Mouse (Mus musculus) megakaryocyte, embryonic 14.5 days (primary cell): ENCODE measurements around the gene Lcn12. TPM values are rescaled to one million over a fixed set of nuclear protein-coding genes. Genes with fewer than 3 reads are reported as not detected.

Experiments
- H3K27me3 ChIP-seq: replicated peaks from 2 replicates; pipeline ENCODE3; 2012; ENCODE audit warnings: inconsistent platforms
- H3K36me3 ChIP-seq: replicated peaks from 2 replicates; pipeline ENCODE3; 2012; ENCODE audit warnings: low read length, inconsistent platforms, mixed read lengths
- H3K4me1 ChIP-seq: 2 replicates; pipeline ENCODE4 v1.6.1; 2012; ENCODE audit warnings: inconsistent platforms
- H3K4me3 ChIP-seq: replicated peaks from 2 replicates; pipeline ENCODE3; 2012; ENCODE audit warnings: moderate library complexity, mild to moderate bottlenecking, inconsistent platforms
- H3K9me3 ChIP-seq: 2 replicates; pipeline ENCODE4 v1.6.1; 2012; ENCODE audit warnings: inconsistent platforms
- FLI1 ChIP-seq: IDR thresholded peaks from 2 replicates; pipeline ENCODE4 v1.6.1; 2012; ENCODE audit warnings: low read length, inconsistent platforms, mixed read lengths
- GATA1 ChIP-seq: IDR thresholded peaks from 3 replicates; pipeline ENCODE4 v1.6.1; 2012; ENCODE audit warnings: mixed read lengths, low read length, inconsistent platforms, borderline replicate concordance
- polyA plus RNA-seq: library from polyadenylated mRNA; stranded (reverse); fragments of >175 nt; gene quantifications from 2 replicates; pipeline ENCODE4 v1.2.3, GENCODE M21; 2012; ENCODE audit warnings: low replicate concordance; ENCODE audit not compliant: insufficient read depth

Gene Lcn12
- not detected in 2 replicates for polyA plus RNA-seq

DNA sequence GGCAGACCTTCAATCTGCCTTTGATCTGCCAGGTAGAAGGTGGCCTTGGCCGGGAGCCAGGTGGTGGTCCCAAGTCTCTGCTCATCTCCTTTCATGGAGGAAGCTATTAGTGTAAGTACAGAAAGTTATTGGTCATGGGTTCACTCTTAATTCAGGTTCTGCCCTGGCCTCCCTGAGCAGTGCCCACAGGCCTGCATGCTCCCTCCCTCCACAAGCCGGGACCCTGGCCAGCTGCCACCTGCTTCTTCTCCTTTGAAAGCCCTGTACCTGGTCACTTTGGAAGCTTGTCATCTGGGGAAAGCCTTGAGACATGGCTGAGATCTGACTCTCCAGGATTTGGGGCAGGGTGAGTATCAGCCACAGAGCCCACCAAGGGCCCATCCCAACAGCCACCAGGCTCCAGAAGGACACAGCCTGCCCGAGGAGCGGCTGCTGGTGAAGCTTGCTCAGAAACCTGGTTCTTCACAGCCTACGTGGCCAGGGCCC, at the start of gene Lcn12:
Gene Lcn12 (minus strand): TSS at position 436 of the 486 bp plus-strand sequence.
- no peak within 1 kb of the TSS for H3K4me3 ChIP-seq
- TF ChIP-seq GATA1 (no peak), FLI1 (no peak)

GRCm38 (mm10) chr2:25541644-25542367, 48.1 kb upstream of the Lcn12 start:
- Histone ChIP-seq H3K27me3 (no peaks in the 10 kb centered on the region), H3K9me3 (no peaks in the 10 kb centered on the region), H3K36me3 (peaks cover 68% of the 10 kb centered on the region), H3K4me3 (peak overlapping the region; percentile 42), H3K4me1 (peaks cover 52% of the 10 kb centered on the region)
- TF ChIP-seq GATA1 (no peak), FLI1 (no peak)

More for the DNA sequence above, at the start of gene Lcn12:
- Histone ChIP-seq H3K27me3 (peaks cover 50% of the 10 kb centered on the region), H3K36me3 (no peaks in the 10 kb centered on the region), H3K9me3 (no peaks in the 10 kb centered on the region), H3K4me1 (peaks cover 39% of the 10 kb centered on the region)

DNA sequence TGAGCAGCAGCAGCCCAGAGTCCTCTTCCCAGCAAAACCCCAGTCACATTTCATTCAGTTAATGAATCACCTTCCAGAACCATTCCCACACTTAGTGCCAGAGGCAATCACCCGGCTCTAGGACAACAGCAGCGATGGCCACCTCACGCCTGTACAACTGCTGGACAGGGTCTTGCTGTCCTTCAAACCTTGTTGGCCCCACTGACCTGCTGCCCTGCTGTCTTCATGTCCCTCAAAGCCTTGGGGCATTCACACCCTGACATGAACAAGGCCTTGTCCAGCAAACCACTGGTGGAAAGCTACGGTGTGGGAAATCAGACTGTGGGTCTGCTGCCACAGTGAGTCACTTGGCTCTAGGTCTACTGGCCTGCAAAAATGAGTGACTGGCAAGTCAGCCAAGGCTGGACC, 46.8 kb upstream of the Lcn12 start:
- Histone ChIP-seq H3K4me3 (no peak overlapping the region), H3K4me1 (peaks cover 43% of the 10 kb centered on the region), H3K36me3 (peaks cover 81% of the 10 kb centered on the region), H3K9me3 (no peaks in the 10 kb centered on the region), H3K27me3 (no peaks in the 10 kb centered on the region)
- TF ChIP-seq GATA1 (no peak), FLI1 (no peak)

DNA sequence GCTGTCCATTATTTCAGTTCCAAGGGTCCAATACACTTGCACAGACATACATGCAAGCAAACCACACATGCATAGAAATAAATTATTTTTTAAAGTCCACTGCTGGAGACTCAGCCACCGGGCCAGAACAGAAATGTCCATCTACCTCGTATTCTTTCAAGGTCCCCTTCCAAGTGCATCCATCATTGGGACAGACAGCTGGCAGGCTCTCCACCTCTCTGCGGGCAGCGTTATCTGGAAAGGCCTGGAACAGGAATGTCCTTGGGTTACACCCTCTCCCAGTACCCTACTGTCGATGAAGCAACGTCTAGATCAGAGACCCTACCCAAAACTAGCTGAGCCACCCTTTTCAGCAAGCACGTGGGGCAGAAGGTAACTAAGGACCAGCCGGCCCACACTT, 42.8 kb upstream of the Lcn12 start:
- H3K9me3 ChIP-seq, result no peaks in the 10 kb centered on the region
- H3K36me3 ChIP-seq, result peaks cover 87% of the 10 kb centered on the region
- no peak for TF ChIP-seq GATA1
- TF ChIP-seq FLI1, result no peak
- no peak overlapping the region for H3K4me3 ChIP-seq
- H3K27me3 ChIP-seq, result no peaks in the 10 kb centered on the region
- H3K4me1 ChIP-seq, result peaks cover 25% of the 10 kb centered on the region

DNA sequence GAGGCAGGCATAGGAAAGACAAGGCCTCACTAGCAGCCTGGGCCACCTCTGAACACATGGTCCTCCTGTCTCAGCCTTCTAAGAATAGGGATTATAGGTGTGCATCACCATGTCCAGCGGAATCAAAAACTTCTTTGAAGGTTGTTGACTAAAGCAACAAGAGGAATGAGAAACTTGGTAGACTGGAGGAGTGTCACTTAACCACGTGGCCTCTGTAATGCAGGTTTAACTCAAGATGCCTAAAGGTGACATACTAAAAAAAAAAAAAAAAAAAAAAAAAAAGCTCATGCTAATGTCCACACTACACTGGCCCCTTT, 41.1 kb upstream of the Lcn12 start:
- Histone ChIP-seq H3K4me3 (no peak overlapping the region), H3K4me1 (peaks cover 15% of the 10 kb centered on the region), H3K9me3 (no peaks in the 10 kb centered on the region), H3K27me3 (no peaks in the 10 kb centered on the region), H3K36me3 (peaks cover 93% of the 10 kb centered on the region)
- TF ChIP-seq FLI1 (no peak), GATA1 (no peak)

GRCm38 (mm10) chr2:25534178-25534865, 40.6 kb upstream of the Lcn12 start:
- Histone ChIP-seq H3K4me1 (peaks cover 10% of the 10 kb centered on the region), H3K27me3 (no peaks in the 10 kb centered on the region), H3K36me3 (peaks cover 93% of the 10 kb centered on the region), H3K4me3 (no peak overlapping the region), H3K9me3 (no peaks in the 10 kb centered on the region)
- TF ChIP-seq FLI1, result no peak
- no peak for TF ChIP-seq GATA1

DNA sequence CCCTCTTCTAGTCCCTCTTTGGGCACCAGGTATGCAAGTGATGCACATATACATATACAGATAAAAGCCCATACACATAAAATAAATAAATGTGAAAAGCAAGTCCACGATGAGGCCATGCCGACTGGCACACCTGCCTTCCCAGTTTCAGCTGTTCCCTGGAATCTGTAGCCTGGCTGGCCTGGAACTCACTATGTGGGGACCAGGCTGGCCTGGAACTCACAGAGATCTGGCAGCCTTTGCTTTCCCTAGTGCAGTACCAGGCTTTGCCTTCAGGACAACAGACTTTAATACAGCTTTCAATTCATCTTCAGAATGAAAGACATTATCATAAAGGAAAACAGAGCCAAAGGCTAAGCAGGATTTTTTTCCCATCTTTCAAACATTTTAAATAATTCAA, 40.0 kb upstream of the Lcn12 start:
- peaks cover 10% of the 10 kb centered on the region for H3K4me1 ChIP-seq
- H3K36me3 ChIP-seq, result peaks cover 93% of the 10 kb centered on the region
- no peaks in the 10 kb centered on the region for H3K27me3 ChIP-seq
- H3K4me3 ChIP-seq, result no peak overlapping the region
- no peaks in the 10 kb centered on the region for H3K9me3 ChIP-seq
- TF ChIP-seq FLI1 (no peak), GATA1 (no peak)

DNA sequence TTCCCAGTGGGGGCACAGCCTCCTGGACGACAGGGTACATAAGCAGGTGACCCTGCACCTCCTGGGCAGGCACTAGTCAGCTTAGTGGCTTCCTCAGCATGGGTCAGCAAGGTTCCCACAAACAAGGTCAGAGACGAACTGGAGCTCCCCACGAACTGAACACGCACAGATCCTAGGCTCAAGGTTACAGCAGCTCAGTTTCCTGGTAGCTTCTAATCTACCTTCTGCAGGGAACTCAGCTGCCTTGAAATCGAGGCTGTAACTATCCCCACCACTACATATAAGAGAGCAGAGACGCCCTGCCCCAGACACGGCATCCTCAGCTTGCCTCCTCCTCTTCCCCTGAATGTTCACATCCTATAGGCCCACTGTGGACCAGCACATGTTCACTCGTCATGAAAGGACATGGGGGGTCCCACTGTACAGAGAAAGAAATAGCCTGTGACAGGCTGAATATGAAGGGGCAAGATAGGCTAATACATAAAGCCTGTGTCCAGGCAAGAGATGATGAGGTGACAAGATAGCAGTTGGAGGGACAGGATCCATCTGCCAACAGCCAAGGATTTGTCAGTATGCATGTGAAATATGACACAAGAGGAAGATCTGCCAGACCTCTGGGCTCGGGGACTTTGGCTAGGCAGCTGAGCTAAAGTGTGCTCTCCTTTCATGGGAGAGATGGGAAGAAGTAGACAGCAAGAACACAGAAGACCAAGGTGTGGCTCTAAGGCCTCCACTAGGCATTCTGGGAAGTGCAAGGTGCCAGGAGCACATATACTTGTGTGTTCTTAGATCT, 33.0 kb upstream of the Lcn12 start:
- TF ChIP-seq FLI1 (no peak), GATA1 (no peak)
- Histone ChIP-seq H3K4me1 (no peaks in the 10 kb centered on the region), H3K9me3 (no peaks in the 10 kb centered on the region), H3K27me3 (no peaks in the 10 kb centered on the region), H3K4me3 (no peak overlapping the region), H3K36me3 (peaks cover 97% of the 10 kb centered on the region)

DNA sequence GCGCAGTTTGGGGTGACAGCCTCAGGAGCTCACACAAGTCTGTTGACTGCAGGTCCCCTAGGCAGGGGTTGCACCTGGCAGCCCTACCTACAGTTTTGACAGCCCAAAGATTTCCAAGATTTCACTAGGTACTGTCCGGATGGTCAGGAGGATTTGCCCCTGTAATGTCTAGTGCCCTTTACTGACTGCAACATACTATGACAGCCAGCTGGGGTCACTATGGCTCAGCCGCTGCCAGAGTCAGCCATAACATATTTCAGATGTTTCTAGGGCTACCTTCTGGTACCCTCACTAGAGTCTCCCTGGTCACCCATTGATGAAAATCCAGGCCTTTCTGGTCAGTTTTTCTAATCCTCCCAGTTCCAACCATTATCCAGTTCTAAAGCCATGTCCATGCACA, 16.2 kb upstream of the Lcn12 start:
- H3K36me3 ChIP-seq, result peaks cover 18% of the 10 kb centered on the region
- TF ChIP-seq FLI1 (no peak), GATA1 (no peak)
- H3K9me3 ChIP-seq, result no peaks in the 10 kb centered on the region
- peaks cover 11% of the 10 kb centered on the region for H3K27me3 ChIP-seq
- no peak overlapping the region for H3K4me3 ChIP-seq
- H3K4me1 ChIP-seq, result peaks cover 19% of the 10 kb centered on the region
